Mouse (Mus musculus): ENCODE data around the gene Npas2. TPM values are rescaled to one million over a fixed set of nuclear protein-coding genes. Genes with fewer than 3 reads are reported as not detected.

Npas2 gene
- polyA plus RNA-seq, 1 experiment = 0.91 TPM

- 94% methylated on average over 3 of the region's 3 CpGs for WGBS
- Histone ChIP-seq H3K27ac (ENCODE audit: insufficient read depth, low read length) (no peak overlapping the region), H3K4me3 (ENCODE audit: extremely low read depth, insufficient read depth, insufficient read length) (no peak overlapping the region), H3K27me3 (ENCODE audit: control insufficient read depth, insufficient read depth, low read length) (no peaks in the 10 kb centered on the region), H3K4me1 (ENCODE audit: control insufficient read depth, insufficient read depth, insufficient read length) (no peaks in the 10 kb centered on the region), H3K36me3 (ENCODE audit: control insufficient read depth, insufficient read depth, low read length) (no peaks in the 10 kb centered on the region)
- no peak for TF ChIP-seq CTCF (IDR thresholded peaks at IDR 0.05; ENCODE audit: extremely low read depth, insufficient read depth, insufficient read length, insufficient replicate concordance)
- TF ChIP-seq POLR2A (IDR thresholded peaks at IDR 0.05; ENCODE audit: low read depth, low read length) = no peak
- DNase-seq (ENCODE audit: low read depth in 1 of 2, low spot score in 2 of 2) = no peak
Observed at GRCm38 (mm10) chr1:39394650-39395049, 201.1 kb downstream of the Npas2 start.

- no peak for TF ChIP-seq CTCF (IDR thresholded peaks at IDR 0.05; ENCODE audit: extremely low read depth, insufficient read depth, insufficient read length, insufficient replicate concordance)
- no peak for TF ChIP-seq POLR2A (IDR thresholded peaks at IDR 0.05; ENCODE audit: low read depth, low read length)
- 13% methylated on average over 4 of the region's 4 CpGs for WGBS
- Histone ChIP-seq H3K36me3 (ENCODE audit: control insufficient read depth, insufficient read depth, low read length) (no peaks in the 10 kb centered on the region), H3K4me1 (ENCODE audit: control insufficient read depth, insufficient read depth, insufficient read length) (no peaks in the 10 kb centered on the region), H3K4me3 (ENCODE audit: extremely low read depth, insufficient read depth, insufficient read length) (no peak overlapping the region), H3K27ac (ENCODE audit: insufficient read depth, low read length) (no peak overlapping the region), H3K27me3 (ENCODE audit: control insufficient read depth, insufficient read depth, low read length) (no peaks in the 10 kb centered on the region)
- no peak for DNase-seq (ENCODE audit: low read depth in 1 of 2, low spot score in 2 of 2)
Observed at GRCm38 (mm10) chr1:39396347-39396746, 202.8 kb downstream of the Npas2 start.

DNA sequence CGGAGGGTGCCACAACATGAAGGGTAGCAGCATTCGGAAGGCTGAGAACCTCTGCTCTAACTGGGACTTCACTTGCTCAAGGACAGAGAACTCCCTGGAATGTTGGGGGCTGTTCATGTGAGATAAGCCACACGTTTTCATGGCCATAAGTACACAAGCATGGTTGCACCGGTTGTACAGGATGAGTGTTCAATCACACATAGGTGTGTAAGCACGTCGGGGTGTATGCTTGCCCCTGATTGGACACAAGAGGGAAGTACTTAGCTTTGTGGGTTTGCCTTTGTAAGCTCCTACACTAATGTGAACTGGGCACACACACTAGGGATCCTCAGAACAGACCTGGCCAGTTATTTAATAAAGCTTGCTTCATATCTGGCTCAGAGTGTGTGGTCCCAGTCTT lies 204.8 kb downstream of the Npas2 start:
- no peaks in the 10 kb centered on the region for H3K36me3 ChIP-seq (ENCODE audit: control insufficient read depth, insufficient read depth, low read length)
- H3K27me3 ChIP-seq (ENCODE audit: control insufficient read depth, insufficient read depth, low read length) = no peaks in the 10 kb centered on the region
- H3K4me3 ChIP-seq (ENCODE audit: extremely low read depth, insufficient read depth, insufficient read length) = no peak overlapping the region
- no peak overlapping the region for H3K27ac ChIP-seq (ENCODE audit: insufficient read depth, low read length)
- TF ChIP-seq CTCF (IDR thresholded peaks at IDR 0.05; ENCODE audit: extremely low read depth, insufficient read depth, insufficient read length, insufficient replicate concordance) = no peak
- TF ChIP-seq POLR2A (IDR thresholded peaks at IDR 0.05; ENCODE audit: low read depth, low read length) = no peak
- H3K4me1 ChIP-seq (ENCODE audit: control insufficient read depth, insufficient read depth, insufficient read length) = no peaks in the 10 kb centered on the region
- no peak for DNase-seq (ENCODE audit: low read depth in 1 of 2, low spot score in 2 of 2)
- WGBS = 87% methylated on average over 6 of the region's 6 CpGs

DNA sequence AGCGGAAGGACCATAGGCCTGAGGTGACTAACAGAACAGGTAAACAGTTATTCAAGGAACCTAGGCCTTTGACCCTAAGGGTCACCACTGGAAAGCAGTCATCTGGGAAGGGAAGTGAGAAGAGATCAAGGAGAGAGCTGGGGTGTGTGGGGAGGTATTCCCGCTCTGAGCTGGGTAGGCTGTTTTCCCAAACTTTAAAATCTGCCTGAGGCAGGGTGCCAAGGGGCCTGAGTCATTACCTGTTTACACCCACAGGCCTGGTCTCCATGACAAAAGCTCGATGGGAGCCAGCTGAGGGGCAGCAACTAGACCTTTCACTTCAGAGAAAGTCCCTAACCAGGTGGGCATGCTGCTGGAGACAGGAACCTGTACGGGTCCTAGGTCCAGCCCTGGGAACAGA lies 205.7 kb downstream of the Npas2 start:
- 77% methylated on average over 4 of the region's 4 CpGs for WGBS
- H3K27me3 ChIP-seq (ENCODE audit: control insufficient read depth, insufficient read depth, low read length) = no peaks in the 10 kb centered on the region
- no peak overlapping the region for H3K4me3 ChIP-seq (ENCODE audit: extremely low read depth, insufficient read depth, insufficient read length)

GRCm38 (mm10) chr1:39400173-39400572 lies 206.6 kb downstream of the Npas2 start:
- 88% methylated on average over 3 of the region's 3 CpGs for WGBS
- TF ChIP-seq CTCF (IDR thresholded peaks at IDR 0.05; ENCODE audit: extremely low read depth, insufficient read depth, insufficient read length, insufficient replicate concordance) = no peak
- no peak for TF ChIP-seq POLR2A (IDR thresholded peaks at IDR 0.05; ENCODE audit: low read depth, low read length)
- H3K4me3 ChIP-seq (ENCODE audit: extremely low read depth, insufficient read depth, insufficient read length) = no peak overlapping the region
- DNase-seq (ENCODE audit: low read depth in 1 of 2, low spot score in 2 of 2) = no peak
- H3K4me1 ChIP-seq (ENCODE audit: control insufficient read depth, insufficient read depth, insufficient read length) = no peaks in the 10 kb centered on the region
- H3K27ac ChIP-seq (ENCODE audit: insufficient read depth, low read length) = no peak overlapping the region
- H3K36me3 ChIP-seq (ENCODE audit: control insufficient read depth, insufficient read depth, low read length) = no peaks in the 10 kb centered on the region
- no peaks in the 10 kb centered on the region for H3K27me3 ChIP-seq (ENCODE audit: control insufficient read depth, insufficient read depth, low read length)

More for the DNA sequence above, 205.7 kb downstream of the Npas2 start:
- no peaks in the 10 kb centered on the region for H3K4me1 ChIP-seq (ENCODE audit: control insufficient read depth, insufficient read depth, insufficient read length)
- DNase-seq (ENCODE audit: low read depth in 1 of 2, low spot score in 2 of 2) = no peak
- no peak overlapping the region for H3K27ac ChIP-seq (ENCODE audit: insufficient read depth, low read length)
- H3K36me3 ChIP-seq (ENCODE audit: control insufficient read depth, insufficient read depth, low read length) = no peaks in the 10 kb centered on the region
- TF ChIP-seq CTCF (IDR thresholded peaks at IDR 0.05; ENCODE audit: extremely low read depth, insufficient read depth, insufficient read length, insufficient replicate concordance) (no peak), POLR2A (IDR thresholded peaks at IDR 0.05; ENCODE audit: low read depth, low read length) (no peak)

DNA sequence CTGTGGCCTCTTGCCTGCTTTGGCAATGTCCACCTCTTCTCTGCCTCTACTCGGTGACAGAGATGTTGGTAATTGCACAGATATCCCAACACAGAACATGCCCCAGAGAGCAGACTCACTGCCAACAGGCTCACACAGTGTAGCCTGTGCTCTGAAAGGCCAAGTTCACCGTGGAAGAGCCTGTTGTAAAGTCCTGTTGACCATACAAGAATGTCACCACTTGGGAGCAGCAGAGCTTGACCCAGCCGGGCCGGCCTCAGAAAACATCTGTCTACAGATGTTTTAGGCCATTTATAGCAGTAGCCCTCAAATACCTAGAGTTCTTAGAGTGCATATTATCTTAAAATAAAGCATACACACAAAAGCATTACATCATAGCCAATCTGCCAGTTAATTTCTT lies 213.6 kb downstream of the Npas2 start:
- Histone ChIP-seq H3K27ac (ENCODE audit: insufficient read depth, low read length) (no peak overlapping the region), H3K4me1 (ENCODE audit: control insufficient read depth, insufficient read depth, insufficient read length) (no peaks in the 10 kb centered on the region), H3K27me3 (ENCODE audit: control insufficient read depth, insufficient read depth, low read length) (no peaks in the 10 kb centered on the region), H3K4me3 (ENCODE audit: extremely low read depth, insufficient read depth, insufficient read length) (no peak overlapping the region), H3K36me3 (ENCODE audit: control insufficient read depth, insufficient read depth, low read length) (no peaks in the 10 kb centered on the region)
- DNase-seq (ENCODE audit: low read depth in 1 of 2, low spot score in 2 of 2) = no peak
- TF ChIP-seq CTCF (IDR thresholded peaks at IDR 0.05; ENCODE audit: extremely low read depth, insufficient read depth, insufficient read length, insufficient replicate concordance) (no peak), POLR2A (IDR thresholded peaks at IDR 0.05; ENCODE audit: low read depth, low read length) (no peak)
- 80% methylated on average over 4 of the region's 4 CpGs for WGBS

GRCm38 (mm10) chr1:39408123-39408522 lies 214.6 kb downstream of the Npas2 start:
- DNase-seq (ENCODE audit: low read depth in 1 of 2, low spot score in 2 of 2) = no peak
- Histone ChIP-seq H3K27me3 (ENCODE audit: control insufficient read depth, insufficient read depth, low read length) (no peaks in the 10 kb centered on the region), H3K36me3 (ENCODE audit: control insufficient read depth, insufficient read depth, low read length) (no peaks in the 10 kb centered on the region), H3K4me1 (ENCODE audit: control insufficient read depth, insufficient read depth, insufficient read length) (no peaks in the 10 kb centered on the region), H3K4me3 (ENCODE audit: extremely low read depth, insufficient read depth, insufficient read length) (no peak overlapping the region), H3K27ac (ENCODE audit: insufficient read depth, low read length) (no peak overlapping the region)
- no peak for TF ChIP-seq CTCF (IDR thresholded peaks at IDR 0.05; ENCODE audit: extremely low read depth, insufficient read depth, insufficient read length, insufficient replicate concordance)
- TF ChIP-seq POLR2A (IDR thresholded peaks at IDR 0.05; ENCODE audit: low read depth, low read length) = no peak
- WGBS = 93% methylated on average over 6 of the region's 6 CpGs

Data from spleen, adult 2 months (tissue).